Mouse (Mus musculus): Measurements from ENCODE around the gene Lrrc18. TPM values are rescaled to one million over a fixed set of nuclear protein-coding genes. Genes with fewer than 3 reads are reported as not detected.

Lrrc18 gene
- total and polyA plus RNA-seq, 2 experiments from 2014 or later, result 0.70 to 2.2 TPM

DNA sequence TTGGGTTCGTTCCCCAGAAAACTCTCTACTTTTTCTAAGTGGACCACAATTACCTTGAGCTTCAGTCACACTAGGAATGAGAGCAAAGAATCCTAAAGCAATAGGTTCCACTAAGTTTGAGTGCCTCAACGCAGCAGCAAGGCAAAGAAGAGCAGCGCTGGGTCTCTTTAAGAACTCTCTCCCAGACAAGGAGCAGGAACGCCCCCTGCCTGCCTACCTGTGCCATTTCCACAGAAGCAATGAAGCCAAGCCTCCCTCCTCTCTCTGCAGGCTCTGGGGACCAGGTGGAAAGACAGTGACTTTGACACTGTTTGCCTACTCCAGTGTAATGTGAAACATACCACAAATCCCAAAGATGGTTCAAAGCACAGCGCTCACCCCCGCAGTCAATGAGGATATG, 42.2 kb downstream of the Lrrc18 start:
- Histone ChIP-seq H3K9ac (replicated peaks; ENCODE audit: low read length, poor library complexity, severe bottlenecking) (no peak overlapping the region), H3K4me3 (ENCODE audit: low read depth, low read length) (no peak overlapping the region), H3K36me3 (ENCODE audit: insufficient read depth, low read length) (no peaks in the 10 kb centered on the region), H3K4me1 (ENCODE audit: insufficient read depth, low read length) (0 out of 2 replicates have a peak, but pooled peaks cover 2% of the 10 kb centered on the region), H3K9me3 (ENCODE audit: low read length) (no peaks in the 10 kb centered on the region), H3K27me3 (ENCODE audit: insufficient read depth, low read length) (no peaks in the 10 kb centered on the region), H3K4me2 (ENCODE audit: low read depth, low read length, poor library complexity, severe bottlenecking) (no peak overlapping the region), H3K27ac (ENCODE audit: low read depth, low read length) (no peak overlapping the region)
- peak; percentile 81 for TF ChIP-seq CTCF (IDR thresholded peaks at IDR 0.05)
- ATAC-seq (ENCODE audit: low FRiP score) (no peak), DNase-seq (ENCODE audit: low spot score) (peak; percentile 71)
- 45% methylated on average over 6 of the region's 6 CpGs for WGBS

DNA sequence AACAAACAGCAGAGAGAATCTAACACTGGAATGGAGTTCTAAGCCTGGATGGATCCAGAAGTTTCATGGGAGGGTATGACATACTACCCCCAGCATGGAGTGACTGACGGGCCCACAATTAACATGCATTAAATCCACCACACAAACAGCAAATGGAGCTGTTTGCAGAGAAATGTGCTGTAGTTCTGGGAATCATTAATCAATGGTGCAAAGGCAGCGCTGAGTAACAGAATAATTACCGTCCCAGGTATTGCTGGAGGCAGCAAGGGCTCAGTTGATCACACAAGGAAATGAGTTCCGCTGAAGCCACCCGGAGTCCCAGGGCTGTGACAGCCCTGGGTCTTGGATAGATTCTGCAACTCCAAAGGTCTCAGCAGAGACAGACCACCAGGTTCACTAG, 44.2 kb downstream of the Lrrc18 start:
- Histone ChIP-seq H3K9me3 (ENCODE audit: low read length) (no peaks in the 10 kb centered on the region), H3K36me3 (ENCODE audit: insufficient read depth, low read length) (no peaks in the 10 kb centered on the region), H3K27ac (ENCODE audit: low read depth, low read length) (no peak overlapping the region), H3K4me3 (ENCODE audit: low read depth, low read length) (no peak overlapping the region), H3K9ac (replicated peaks; ENCODE audit: low read length, poor library complexity, severe bottlenecking) (no peak overlapping the region), H3K27me3 (ENCODE audit: insufficient read depth, low read length) (no peaks in the 10 kb centered on the region), H3K4me2 (ENCODE audit: low read depth, low read length, poor library complexity, severe bottlenecking) (no peak overlapping the region), H3K4me1 (ENCODE audit: insufficient read depth, low read length) (0 out of 2 replicates have a peak, but pooled peaks cover 2% of the 10 kb centered on the region)
- ATAC-seq (ENCODE audit: low FRiP score) (no peak), DNase-seq (ENCODE audit: low spot score) (no peak)
- TF ChIP-seq CTCF (IDR thresholded peaks at IDR 0.05), result no peak
- WGBS, result 58% methylated on average over 5 of the region's 5 CpGs

GRCm38 (mm10) chr14:33036811-33037210, 45.6 kb downstream of the Lrrc18 start:
- Histone ChIP-seq H3K27me3 (ENCODE audit: insufficient read depth, low read length) (no peaks in the 10 kb centered on the region), H3K36me3 (ENCODE audit: insufficient read depth, low read length) (no peaks in the 10 kb centered on the region), H3K9me3 (ENCODE audit: low read length) (no peaks in the 10 kb centered on the region), H3K4me2 (ENCODE audit: low read depth, low read length, poor library complexity, severe bottlenecking) (no peak overlapping the region), H3K27ac (ENCODE audit: low read depth, low read length) (no peak overlapping the region), H3K4me3 (ENCODE audit: low read depth, low read length) (no peak overlapping the region), H3K9ac (replicated peaks; ENCODE audit: low read length, poor library complexity, severe bottlenecking) (no peak overlapping the region), H3K4me1 (ENCODE audit: insufficient read depth, low read length) (0 out of 2 replicates have a peak, but pooled peaks cover 2% of the 10 kb centered on the region)
- no peak for DNase-seq (ENCODE audit: low spot score)
- 34% methylated on average over 3 of the region's 3 CpGs for WGBS
- ATAC-seq (ENCODE audit: low FRiP score), result no peak
- TF ChIP-seq CTCF (IDR thresholded peaks at IDR 0.05), result peak; percentile 44

DNA sequence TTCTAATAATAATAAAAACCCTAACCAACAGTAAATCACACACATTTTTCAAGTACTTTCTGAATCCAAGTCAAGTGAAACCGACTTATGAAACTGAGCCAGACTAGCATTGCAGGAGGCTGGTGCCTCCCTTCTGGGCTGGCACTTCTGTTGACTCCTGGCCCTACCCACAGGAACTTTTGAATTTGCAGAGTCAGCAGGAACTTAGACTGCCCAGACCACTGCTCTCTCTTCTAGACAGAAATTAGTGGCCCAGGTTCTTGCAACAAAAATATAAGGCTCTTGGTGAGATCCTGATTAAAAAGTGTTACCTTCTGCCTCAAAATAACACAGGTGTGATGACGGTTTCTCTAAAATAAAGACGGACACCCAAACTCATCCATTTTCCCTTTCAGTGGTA, 54.0 kb downstream of the Lrrc18 start:
- 95% methylated on average over 3 of the region's 3 CpGs for WGBS
- Histone ChIP-seq H3K9me3 (ENCODE audit: low read length) (no peaks in the 10 kb centered on the region), H3K36me3 (ENCODE audit: insufficient read depth, low read length) (no peaks in the 10 kb centered on the region), H3K4me3 (ENCODE audit: low read depth, low read length) (no peak overlapping the region), H3K9ac (replicated peaks; ENCODE audit: low read length, poor library complexity, severe bottlenecking) (no peak overlapping the region), H3K4me2 (ENCODE audit: low read depth, low read length, poor library complexity, severe bottlenecking) (no peak overlapping the region), H3K27me3 (ENCODE audit: insufficient read depth, low read length) (no peaks in the 10 kb centered on the region), H3K27ac (ENCODE audit: low read depth, low read length) (no peak overlapping the region), H3K4me1 (ENCODE audit: insufficient read depth, low read length) (no peaks in the 10 kb centered on the region)
- TF ChIP-seq CTCF (IDR thresholded peaks at IDR 0.05), result no peak
- DNase-seq (ENCODE audit: low spot score) (no peak), ATAC-seq (ENCODE audit: low FRiP score) (no peak)

GRCm38 (mm10) chr14:33053441-33053840, 62.3 kb downstream of the Lrrc18 start:
- ATAC-seq (ENCODE audit: low FRiP score) (no peak), DNase-seq (ENCODE audit: low spot score) (no peak)
- Histone ChIP-seq H3K27me3 (ENCODE audit: insufficient read depth, low read length) (no peaks in the 10 kb centered on the region), H3K36me3 (ENCODE audit: insufficient read depth, low read length) (no peaks in the 10 kb centered on the region), H3K4me2 (ENCODE audit: low read depth, low read length, poor library complexity, severe bottlenecking) (no peak overlapping the region), H3K27ac (ENCODE audit: low read depth, low read length) (no peak overlapping the region), H3K4me1 (ENCODE audit: insufficient read depth, low read length) (peaks cover 4% of the 10 kb centered on the region; the same call in 1 of the 2 replicates), H3K4me3 (ENCODE audit: low read depth, low read length) (no peak overlapping the region), H3K9ac (replicated peaks; ENCODE audit: low read length, poor library complexity, severe bottlenecking) (no peak overlapping the region), H3K9me3 (ENCODE audit: low read length) (no peaks in the 10 kb centered on the region)
- WGBS, result 30% methylated on average over 8 of the region's 8 CpGs
- TF ChIP-seq CTCF (IDR thresholded peaks at IDR 0.05), result no peak

- Histone ChIP-seq H3K4me2 (ENCODE audit: low read depth, low read length, poor library complexity, severe bottlenecking) (no peak overlapping the region), H3K36me3 (ENCODE audit: insufficient read depth, low read length) (no peaks in the 10 kb centered on the region), H3K27me3 (ENCODE audit: insufficient read depth, low read length) (no peaks in the 10 kb centered on the region), H3K9me3 (ENCODE audit: low read length) (no peaks in the 10 kb centered on the region), H3K9ac (replicated peaks; ENCODE audit: low read length, poor library complexity, severe bottlenecking) (no peak overlapping the region), H3K4me3 (ENCODE audit: low read depth, low read length) (no peak overlapping the region), H3K27ac (ENCODE audit: low read depth, low read length) (no peak overlapping the region), H3K4me1 (ENCODE audit: insufficient read depth, low read length) (no peaks in the 10 kb centered on the region)
- no peak for ATAC-seq (ENCODE audit: low FRiP score)
- no peak for DNase-seq (ENCODE audit: low spot score)
- WGBS, result 91% methylated on average over 7 of the region's 7 CpGs
- TF ChIP-seq CTCF (IDR thresholded peaks at IDR 0.05), result no peak
These were observed 67.9 kb downstream of the Lrrc18 start for GRCm38 (mm10) chr14:33058881-33059660.

Data from midbrain, postnatal 0 days (tissue).